Mouse (Mus musculus) liver, postnatal 0 days (tissue): ENCODE measurements around the gene Vps35l.

Experiments
- CTCF ChIP-seq: sonication (generic); IDR thresholded peaks from 2 replicates; pipeline ENCODE4 v1.5.1; 2016; ENCODE audit warnings: antibody characterized with exemption, low read depth
- EP300 ChIP-seq: IDR thresholded peaks from 2 replicates; pipeline ENCODE4 v1.6.1; 2016; ENCODE audit warnings: antibody characterized with exemption, low read depth, mild to moderate bottlenecking

- TF ChIP-seq EP300: no peak
- TF ChIP-seq CTCF: no peak
These were observed 32.8 kb upstream of the Vps35l start for GRCm38 (mm10) chr7:118707216-118707615.
